Comparison of ENCODE assay signal across 16 mouse cellular contexts in genomic region chr11:36592471-36592870, GRCm38 (mm10).
"Had no signal": no experiment of that assay in that cellular context is flagged by ENCODE, and none has a peak within 500 bp of the region (broad histone marks: within the 10 kb centered on the region; RNA-seq: fewer than 3 reads in every experiment).

No protein-coding gene starts in this region.

- H3K9ac ChIP-seq: lung, embryonic 14.5 days; neural tube, embryonic 13.5 days; neural tube, embryonic 15.5 days; stomach, embryonic 15.5 days had no signal

- H3K4me2 ChIP-seq: lung, embryonic 14.5 days; neural tube, embryonic 13.5 days; neural tube, embryonic 15.5 days; stomach, embryonic 15.5 days had no signal

- H3K9me3 ChIP-seq: midbrain, embryonic 10.5 days; neural tube, embryonic 13.5 days; neural tube, embryonic 15.5 days; stomach, embryonic 15.5 days had no signal

- H3K4me1 ChIP-seq: neural tube, embryonic 13.5 days; neural tube, embryonic 15.5 days; stomach, embryonic 15.5 days had no signal

- ATAC-seq: midbrain, embryonic 16.5 days had no signal

- H3K27ac ChIP-seq: midbrain, embryonic 10.5 days; neural tube, embryonic 13.5 days; neural tube, embryonic 15.5 days; stomach, embryonic 15.5 days; stomach, postnatal 0 days had no signal

- H3K27me3 ChIP-seq: neural tube, embryonic 13.5 days; neural tube, embryonic 15.5 days; stomach, embryonic 15.5 days had no signal

- H3K4me3 ChIP-seq: midbrain, embryonic 10.5 days; myocyte; neural tube, embryonic 13.5 days; neural tube, embryonic 15.5 days; stomach, embryonic 15.5 days had no signal

- DNase-seq: lung, adult 18-20 months; lung, embryonic 14.5 days; lung, postnatal 10 days; lung, postnatal 4 days; midbrain, embryonic 14.5 days; right cerebral cortex, postnatal 14 days; thymus, adult 2 months; thymus, postnatal 25 days; thymus, postnatal 4 days had no signal

- H3K36me3 ChIP-seq: midbrain, embryonic 10.5 days; neural tube, embryonic 13.5 days; neural tube, embryonic 15.5 days; stomach, embryonic 15.5 days had no signal
